Mouse (Mus musculus) megakaryocyte-erythroid progenitor cell, adult 5-6 weeks (primary cell): ENCODE results near the gene Ube2o. TPM values are rescaled to one million over a fixed set of nuclear protein-coding genes. Genes with fewer than 3 reads are reported as not detected.

Experiments used
- ATAC-seq: replicated peaks from 2 replicates; pipeline ENCODE4 v1.8.0; 2016; ENCODE audit warnings: mild to moderate bottlenecking, inconsistent platforms; ENCODE audit not compliant: severe bottlenecking, poor library complexity, low FRiP score, low TSS enrichment
- total RNA-seq, 2 experiments: library from RNA; stranded (forward) in 1 of 2; stranded (reverse) in 1 of 2; fragments of 200-1000, 215-1000 nt in 1 of 2; fragments of >200 nt in 1 of 2; fragmentation: Nextera tagmentation in 1 of 2; gene quantifications; 2 replicates each; pipeline ENCODE4 v1.2.3; 2014 to 2017

Gene Ube2o
- total RNA-seq, 2 experiments from 2014 or later = 9.2 to 22.6 TPM

DNA sequence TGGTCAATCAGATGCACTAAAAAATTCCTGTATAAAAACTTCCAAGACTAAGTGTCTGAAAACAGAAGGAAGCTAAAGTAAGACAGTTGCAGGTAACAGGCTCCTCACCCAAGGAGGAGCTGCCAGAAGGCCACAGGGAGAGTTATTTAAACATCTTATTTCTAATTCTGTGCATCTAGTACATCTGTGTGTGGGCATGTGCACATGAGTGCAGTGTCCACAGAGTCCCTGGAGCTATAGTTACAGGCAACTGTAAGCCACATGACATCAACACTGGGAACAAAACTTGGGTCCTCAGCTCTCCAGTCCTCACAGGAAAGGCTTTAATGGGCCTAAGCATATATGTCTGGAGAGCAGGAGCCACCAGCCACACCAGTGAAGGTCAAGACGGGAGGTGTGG is 29.1 kb downstream of the Ube2o start:
- ATAC-seq = no peak

DNA sequence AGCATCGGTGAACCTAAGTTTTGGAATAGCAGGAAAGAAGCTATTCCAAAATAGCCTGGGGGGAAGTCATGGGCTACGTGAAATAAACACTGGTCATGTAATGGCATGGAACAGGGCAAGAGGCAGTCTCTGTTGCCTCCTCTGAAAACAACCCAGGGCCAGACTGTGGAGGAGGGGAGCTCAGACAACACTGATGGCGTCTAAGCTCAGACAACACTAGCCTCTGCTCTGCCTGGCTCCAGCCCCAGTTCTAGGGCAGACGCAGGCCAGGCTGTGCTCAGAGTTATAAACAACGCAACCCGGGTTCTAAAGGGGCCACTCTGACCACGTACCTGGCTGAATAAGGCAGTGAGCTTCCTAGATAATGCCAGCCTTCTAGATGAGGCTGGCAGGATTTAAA is 30.5 kb downstream of the Ube2o start:
- no peak for ATAC-seq

DNA sequence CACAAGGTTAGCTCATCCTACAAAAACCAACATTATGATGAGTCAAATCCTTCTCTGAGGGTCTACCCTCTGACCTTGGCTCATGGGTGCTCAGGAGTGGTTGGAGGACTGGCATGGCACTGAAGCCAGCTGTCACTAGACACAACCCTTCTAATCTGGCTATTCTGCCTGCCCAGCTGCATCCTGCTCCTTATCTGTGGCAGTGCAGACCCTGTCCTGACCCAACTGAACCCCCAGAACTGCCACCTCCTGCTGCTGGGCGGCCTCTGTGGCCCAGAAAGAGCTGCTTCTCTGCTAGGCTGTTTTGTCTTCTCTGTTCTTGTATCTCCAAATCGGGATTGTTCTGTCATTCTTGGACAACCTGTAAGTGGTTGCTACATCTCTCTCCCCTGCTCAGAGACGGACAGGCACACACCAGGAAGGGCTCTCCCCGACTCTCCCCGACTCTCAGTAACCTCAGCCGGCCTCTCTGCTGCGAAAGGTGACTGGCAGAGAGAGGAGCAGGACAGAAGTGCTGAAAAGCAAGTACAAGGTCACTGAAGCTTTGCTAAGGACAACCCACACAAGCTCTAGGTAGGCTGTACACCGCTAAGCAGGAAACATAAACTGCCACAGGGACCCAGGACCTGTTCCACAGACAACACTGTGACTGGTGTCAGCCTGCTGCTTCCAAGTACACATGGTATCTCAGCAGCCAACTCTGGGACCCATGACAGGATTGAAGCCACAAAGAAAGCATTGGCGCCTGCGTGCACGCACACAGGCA is 31.8 kb downstream of the Ube2o start:
- peak; percentile 82 for ATAC-seq

DNA sequence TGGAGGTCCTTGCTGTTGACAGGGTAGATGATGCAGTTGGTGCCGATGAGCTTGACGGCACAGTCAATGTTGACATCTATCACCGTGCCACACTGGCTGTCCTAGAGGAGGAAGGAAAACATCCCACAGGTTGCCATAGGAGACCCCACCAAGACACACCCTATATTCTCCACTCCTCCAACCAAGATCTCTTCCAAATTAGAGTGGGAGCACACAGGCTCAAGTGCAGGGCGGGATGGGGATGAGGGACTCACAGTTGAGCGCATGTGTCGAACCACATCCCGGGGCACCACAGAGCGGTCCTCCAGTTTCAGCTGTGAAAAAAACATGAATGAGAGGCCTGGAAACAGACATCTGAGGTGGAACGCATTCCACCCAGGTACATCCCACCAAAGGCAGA is 32.5 kb downstream of the Ube2o start:
- no peak for ATAC-seq

DNA sequence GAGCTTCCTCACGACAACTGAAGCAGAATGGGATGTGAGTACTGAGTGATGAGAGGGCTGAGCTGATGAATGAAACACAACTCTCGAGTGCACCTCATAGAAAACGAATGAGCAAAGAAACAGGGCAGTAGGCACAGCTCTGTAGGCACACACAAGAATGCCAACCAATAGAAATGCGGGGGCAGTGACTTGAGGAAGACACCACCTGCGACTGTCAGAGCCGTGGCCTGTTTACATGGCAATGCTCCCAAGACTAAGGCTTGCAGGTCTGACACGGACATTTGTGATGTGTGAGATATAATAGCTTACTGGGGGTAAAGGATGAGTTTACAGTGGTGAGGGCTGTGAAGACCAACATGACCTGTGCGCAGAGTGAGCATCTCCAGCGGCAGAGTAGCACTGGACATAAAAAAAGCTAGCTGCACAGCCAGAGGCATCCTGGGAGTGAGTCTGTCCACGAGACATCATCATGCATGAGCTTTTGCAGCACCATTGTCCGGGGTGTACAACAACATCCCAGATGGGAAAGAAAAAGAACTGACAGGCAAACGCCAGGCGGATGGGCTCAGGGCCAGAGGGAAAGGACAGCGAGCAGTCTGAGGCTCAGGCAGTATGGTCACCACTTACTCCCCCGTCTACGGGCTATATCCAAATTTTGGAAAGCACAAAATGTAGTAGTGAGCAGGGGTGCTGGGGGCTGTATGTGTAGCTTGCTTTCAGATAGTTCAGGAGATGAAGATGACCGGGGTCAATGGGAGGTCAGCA is 33.8 kb downstream of the Ube2o start:
- ATAC-seq = no peak

DNA sequence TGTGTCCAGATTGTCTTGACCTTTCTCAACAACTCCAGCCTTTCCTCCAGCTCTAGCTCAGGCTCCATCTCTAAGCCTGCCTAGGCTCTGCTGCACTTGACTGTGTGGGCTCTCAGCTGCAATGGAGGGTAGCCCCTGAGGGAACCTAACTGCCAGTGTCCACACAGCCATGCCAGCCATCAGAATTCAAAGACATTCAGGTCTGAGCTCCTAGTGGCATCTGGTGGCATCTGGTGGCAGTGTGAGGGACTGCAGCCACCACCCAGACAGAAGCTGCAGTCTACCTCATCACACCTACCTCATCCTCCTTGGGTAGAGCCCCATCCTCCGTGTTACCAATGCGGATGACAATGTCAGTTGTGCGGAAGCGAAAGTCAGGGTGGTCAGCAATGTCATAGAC is 38.1 kb downstream of the Ube2o start:
- ATAC-seq = peak; percentile 58

DNA sequence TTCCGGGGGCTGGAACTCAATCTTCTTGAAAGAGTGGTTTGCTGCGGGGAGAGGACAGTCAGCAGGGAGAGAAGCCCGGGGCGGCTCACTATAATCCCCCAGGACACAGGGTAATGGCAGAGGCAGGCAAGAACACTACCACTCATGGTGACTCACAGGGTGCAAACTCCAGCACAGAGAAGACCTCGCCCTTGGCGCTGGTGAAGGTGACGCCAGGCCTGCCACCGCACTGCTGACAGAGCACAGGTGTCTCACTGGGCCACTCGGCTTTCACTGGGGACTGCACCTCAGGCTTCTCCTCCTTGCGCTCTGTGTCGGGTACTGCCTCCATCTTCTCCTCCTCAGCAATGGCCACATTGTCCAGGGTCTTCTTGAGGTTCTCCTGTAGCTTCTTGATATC is 40.1 kb downstream of the Ube2o start:
- ATAC-seq = no peak

DNA sequence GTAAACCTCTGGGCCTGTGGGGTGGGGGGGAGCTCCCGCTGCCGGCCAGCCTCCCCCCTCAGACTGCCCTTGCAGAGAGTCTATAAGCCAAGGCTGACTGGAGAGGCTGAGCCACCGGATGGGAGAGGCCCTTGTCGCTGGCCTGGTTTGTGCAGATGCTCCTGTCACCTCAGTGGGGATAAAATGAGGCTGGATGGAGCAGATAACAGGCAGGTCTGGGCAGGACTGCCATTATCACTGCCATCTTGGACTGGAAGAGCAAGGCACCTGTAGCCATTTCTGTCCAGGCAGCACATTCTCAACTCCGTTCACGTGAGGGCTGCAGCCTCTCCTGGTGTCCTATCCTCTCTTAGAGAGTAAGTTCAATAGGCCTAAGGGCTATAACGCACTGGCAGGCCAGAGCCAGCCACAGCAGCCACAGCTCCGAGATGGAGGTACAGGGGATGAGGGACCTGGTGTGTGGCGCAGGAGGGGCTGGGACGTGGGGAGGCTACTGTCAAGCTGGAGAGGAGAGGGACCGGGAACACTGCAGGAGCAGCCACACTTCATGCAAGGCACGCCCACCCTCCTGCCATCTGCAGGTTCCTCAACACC is 43.0 kb downstream of the Ube2o start:
- peak; percentile 23 for ATAC-seq

DNA sequence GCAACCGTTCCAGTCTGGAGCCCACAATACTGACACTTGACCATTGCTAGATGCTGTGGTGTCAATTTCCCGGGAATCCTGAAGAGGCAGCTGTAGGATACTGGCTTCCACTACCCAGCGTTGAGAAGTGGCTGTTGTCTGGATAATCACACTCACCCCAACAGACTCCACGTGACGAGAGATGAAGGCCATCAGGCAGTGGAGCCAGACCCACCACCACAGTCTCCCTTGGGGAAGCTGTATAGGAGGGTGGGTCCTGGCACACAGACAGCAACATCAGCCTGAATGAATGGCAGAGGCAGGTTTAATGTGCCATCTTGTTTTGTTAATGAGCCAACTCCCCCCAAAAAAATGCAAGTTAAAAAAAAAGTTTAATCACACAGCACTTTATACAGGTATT is 43.9 kb downstream of the Ube2o start:
- no peak for ATAC-seq

DNA sequence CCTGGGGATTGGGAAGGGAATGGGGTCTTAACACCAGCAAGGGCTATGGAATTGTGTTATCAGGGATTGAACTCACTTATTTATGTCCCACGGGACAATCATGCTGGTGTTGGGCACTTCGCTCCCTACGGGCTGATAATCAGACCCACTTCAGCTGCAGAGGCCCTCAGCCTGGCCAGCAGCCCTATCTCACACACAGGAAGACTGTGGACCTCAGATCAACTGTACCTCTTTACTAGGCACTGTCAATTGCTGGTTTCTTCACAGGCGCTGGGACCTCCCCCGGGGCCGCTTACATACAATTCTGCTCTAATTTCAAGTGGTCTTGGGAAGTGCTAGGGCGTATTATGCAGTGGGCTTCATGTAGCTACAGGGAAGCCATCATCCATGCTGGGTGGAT is 44.6 kb downstream of the Ube2o start:
- peak; percentile 29 for ATAC-seq

DNA sequence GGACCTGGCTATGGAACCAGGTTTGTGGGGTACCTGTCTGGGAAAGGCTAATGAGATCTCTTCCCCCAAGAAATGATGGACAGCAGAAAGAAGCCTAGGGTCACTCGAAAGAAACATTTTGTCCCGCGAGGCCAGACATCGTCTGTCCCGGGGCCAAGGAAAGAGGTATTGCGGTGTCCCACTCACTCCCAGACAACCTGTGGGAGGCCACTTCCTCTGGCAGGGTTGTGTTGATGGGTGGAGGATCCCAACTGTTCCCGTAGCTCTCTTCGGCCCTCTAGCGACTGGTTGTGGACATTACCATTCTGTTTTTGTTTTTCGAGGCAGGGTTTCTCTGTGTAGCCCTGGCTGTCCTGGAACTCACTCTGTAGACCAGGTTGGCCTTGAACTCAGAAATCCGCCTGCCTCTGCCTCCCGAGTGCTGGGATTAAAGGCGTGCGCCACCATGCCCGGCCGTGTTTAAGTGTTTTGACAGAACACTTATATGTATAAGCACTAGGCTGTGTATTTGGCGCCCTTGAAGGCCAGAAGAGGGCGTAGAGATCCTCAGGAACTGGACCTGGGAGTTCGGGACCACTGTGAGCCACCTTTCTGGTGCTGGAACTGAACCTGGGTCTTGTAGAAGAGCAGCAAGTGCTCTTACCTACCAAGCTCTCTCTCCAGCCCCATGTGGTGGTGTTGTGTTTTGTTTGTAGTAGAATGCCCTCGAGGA is 46.9 kb downstream of the Ube2o start:
- peak; percentile 36 for ATAC-seq

DNA sequence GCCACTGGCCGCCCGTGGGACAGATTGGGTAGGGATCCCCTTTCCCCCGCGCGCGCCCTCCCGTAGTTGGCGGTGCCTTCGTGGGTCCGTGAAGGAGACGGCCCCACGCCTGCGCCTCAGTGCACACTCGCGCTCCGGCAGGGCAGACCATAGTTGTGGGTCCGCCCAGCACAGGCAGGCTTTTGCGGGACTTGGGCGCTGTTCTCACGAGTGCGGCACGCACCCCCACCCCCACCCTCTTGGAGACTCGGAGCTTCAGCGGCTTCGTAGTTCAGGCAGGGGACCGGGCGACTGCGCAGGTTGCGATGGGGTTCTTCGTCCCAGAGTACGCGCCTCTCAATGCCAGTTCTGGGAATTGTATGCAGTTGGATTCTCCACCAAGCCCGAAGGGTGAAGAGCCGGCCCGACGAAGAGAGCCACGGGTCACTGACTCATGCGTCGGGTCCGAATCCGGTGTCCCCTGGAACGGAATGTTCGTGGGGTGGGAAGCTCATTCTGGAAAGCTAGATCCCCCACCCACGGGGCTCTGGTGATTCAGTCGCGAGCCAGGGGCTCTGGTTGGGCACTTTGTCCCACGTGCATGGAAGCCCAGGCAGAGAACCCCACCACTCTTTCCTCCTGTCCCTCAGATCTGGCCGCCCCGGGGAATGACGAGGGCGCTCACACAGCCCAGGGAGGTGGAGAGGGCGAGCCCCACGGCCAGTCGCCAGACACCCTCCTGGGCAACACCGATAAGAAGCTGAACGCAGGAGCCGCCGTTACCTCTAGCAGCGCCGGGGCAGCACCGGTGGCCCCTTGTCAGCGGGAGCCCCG is 47.7 kb downstream of the Ube2o start:
- peak; percentile 49 for ATAC-seq

DNA sequence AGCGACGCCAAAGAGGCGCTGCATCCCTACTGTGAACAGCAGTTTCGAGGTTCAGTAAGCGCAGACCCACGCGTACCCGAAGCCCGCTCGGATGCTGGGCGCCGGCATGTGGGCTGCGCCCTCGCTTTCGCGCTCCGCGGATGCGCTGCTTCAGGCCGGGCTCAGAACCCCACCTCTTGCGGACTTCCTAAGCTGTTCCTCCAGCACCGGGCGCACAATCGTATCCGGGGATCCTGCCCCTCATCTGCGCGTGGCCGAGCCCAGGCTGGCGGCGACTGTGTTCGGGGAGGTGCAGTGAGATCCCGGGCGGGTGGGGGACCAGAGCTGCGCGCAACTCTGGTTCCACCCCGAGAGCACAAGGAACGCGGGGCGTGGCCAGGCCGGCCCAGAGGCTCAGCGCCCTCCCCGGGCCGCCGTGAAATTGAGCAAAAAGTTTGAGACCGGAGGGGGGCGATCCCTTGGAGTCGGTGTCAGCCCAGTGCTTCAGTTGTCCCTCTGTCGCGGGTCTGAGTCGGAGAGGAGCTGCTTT is 48.4 kb downstream of the Ube2o start:
- ATAC-seq = peak; percentile 34

DNA sequence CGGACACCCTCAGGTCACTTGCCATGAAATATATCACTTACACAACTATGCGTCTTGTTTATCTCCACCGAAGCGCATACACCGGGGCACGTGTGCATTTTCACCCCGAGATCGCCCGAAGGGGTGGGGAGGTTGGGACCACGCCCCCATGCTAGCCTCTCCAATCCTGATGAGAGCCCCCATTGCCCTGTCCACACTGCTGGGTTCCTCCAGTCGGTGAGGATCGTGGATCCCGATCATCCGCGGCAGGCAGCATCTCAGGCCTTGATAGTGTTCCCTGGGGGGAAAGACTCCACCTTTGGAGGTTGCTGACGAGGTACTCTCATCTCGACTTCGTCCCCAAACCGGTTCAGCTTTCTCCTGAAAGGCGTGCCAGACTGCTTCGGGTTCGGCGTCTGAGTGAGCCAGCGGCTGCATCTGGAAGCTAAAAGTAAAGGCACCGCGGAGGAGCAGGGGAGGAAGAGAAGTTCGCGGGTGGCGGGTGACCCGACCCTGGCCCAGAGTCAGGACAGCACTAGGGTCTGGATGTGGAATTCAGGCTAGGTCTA is 48.9 kb downstream of the Ube2o start:
- peak; percentile 38 for ATAC-seq

DNA sequence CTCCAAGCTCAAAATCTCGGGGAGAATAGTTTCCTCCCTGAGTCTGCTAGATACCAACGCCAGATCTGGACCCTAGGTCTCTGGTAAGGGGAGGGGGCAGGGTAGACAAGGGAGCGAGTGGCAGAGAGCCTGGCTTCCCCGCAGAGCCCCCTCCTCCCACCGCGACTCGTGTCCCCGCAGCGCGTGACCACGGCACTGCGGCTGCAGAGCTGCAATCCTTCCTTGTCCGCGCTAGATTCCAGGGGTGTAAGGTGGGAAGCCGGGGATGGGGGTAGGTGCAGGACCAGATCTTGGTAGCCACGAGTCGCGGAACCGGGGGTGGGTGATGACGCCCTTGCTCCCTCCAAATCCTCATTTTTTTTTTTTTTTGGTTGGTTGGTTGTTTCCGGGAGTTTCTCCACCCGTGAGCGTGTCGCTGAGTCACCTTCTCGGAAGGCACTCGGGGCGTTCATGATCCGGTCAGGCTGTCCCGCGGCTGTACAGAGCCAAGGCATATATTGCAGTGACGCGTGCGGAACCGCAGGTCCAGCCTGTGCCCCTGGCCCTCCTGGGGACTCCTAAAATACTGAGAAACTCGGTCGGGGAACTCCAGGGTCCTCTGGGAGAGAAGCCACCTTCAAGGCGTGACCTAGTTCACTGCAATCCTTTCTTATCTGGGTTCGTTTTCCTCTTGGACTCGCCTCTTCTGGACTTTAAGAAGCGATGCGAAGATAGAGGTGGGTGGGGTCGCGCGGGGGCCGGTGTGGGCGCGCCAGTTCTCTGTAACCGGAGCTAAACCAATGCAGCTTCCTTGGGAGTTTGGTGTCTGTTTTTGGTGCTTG is 49.7 kb downstream of the Ube2o start:
- no peak for ATAC-seq

DNA sequence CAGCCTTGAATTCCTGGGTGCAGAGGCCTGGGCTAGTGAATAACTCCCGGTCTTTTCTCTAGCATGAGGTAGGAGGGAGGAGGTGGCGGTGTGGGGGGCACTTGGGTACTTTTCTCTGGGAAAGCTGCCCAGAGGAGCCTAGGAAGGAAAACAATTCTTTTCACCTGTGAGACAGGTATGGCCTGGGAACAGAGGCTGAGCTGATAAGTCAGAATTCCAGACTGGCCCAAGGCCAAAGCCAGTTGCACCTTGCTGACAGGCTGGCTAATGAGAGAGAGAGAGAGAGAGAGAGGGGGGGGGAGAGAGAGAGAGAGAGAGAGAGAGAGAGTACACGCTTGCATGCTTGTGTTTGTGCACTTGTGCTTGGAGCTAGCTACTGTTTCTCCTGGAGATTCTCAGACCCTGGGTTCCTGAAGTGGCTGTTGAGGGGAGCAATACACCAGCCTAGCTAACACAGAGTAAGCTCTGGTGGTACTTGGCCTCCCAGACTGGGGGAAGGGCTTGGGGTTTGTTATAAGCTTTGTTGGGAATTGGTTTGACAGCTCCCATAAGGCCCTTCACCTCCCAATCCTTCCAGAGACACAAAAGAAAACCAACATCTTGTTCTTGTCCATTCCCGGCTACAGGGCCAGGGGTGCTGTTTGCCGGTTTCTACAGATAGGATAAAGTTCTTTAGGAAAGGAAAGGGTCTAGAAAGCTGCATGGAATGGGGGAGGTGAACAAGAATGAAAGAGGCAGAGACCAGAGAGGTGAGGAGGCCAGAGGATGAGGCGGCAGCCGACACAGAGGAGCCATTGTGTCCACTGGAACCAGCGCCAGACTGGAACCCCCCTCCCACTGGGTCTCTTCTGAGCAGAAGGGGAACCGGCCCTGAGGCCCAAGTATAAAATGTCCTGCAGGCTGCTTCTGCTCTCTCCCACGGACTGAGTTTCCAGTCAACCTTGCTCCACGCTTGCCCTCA is 50.8 kb downstream of the Ube2o start, which contains the start of gene Sphk1:
Gene Sphk1 (plus strand): TSS at position 739 of the 961 bp plus-strand sequence.
- no peak for ATAC-seq
